Comparison of ENCODE assay signal across 11 mouse cellular contexts in the genomic region with DNA sequence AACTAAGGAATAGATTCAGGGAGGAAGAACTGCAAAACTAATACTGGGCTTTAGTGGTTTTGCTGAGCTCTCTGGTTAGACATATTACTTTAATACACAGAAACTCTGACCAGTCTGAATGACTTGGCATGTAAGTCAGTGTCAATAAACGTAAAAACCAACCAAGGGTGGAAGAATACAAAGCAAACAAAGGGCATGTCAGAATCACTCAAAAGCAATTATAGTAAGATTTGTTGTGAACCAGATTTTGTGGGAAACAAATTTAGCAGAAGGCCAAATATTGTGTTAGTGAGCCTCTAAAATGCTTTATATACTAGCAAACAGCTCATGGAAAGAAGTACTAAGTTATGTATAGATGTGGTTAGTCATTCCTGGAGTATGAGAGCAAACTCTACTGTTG.
"Had no signal": no experiment of that assay in that cellular context is flagged by ENCODE, and none has a peak within 500 bp of the region (broad histone marks: within the 10 kb centered on the region; RNA-seq: fewer than 3 reads in every experiment).

No protein-coding gene starts in this region.

- DNase-seq: right cerebral cortex, adult 18-20 months; right cerebral cortex, postnatal 14 days; right cerebral cortex, postnatal 25 days; right cerebral cortex, postnatal 4 days; spleen, adult 18-20 months; thymus, adult 18-20 months; thymus, adult 2 months; thymus, postnatal 14 days; thymus, postnatal 25 days; thymus, postnatal 36 days; thymus, postnatal 4 days had no signal
